Mouse (Mus musculus): ENCODE data around the gene Wipi1.

GRCm38 (mm10) chr11:109547652-109548051 is 64.1 kb downstream of the Wipi1 start:
- TF ChIP-seq POLR2A (IDR thresholded peaks at IDR 0.05; ENCODE audit: borderline replicate concordance, low read depth, low read length) (no peak), CTCF (IDR thresholded peaks at IDR 0.05; ENCODE audit: low read depth, low read length) (no peak)
